10 mouse cellular contexts compared by ENCODE assay signal in genomic region chr10:45381937-45382636, GRCm38 (mm10). TPM values are rescaled to one million over a fixed set of nuclear protein-coding genes. Genes with fewer than 3 reads are reported as not detected.
A peak's percentile ranks its signal among the peaks of the same experiment; 100 is the strongest.
DNase-seq lines count a peak whose midpoint lies in the region; ATAC-seq and TF ChIP-seq lines count a peak whose summit lies in the region.
"Had no signal": no experiment of that assay in that cellular context is flagged by ENCODE, and none has a peak within 500 bp of the region (broad histone marks: within the 10 kb centered on the region; RNA-seq: fewer than 3 reads in every experiment).

No protein-coding gene starts in this region.

- POLR2A ChIA-PET in Patski (lab: Charles Lee), result no interaction called here

- DNase-seq in left cerebral cortex, adult 2 months (ENCODE audit: extremely low spot score in 1 of 2, low spot score in 2 of 2), result no peak
- no peak for DNase-seq in left cerebral cortex, postnatal 25 days (ENCODE audit: low spot score in 2 of 2)
- no peak for DNase-seq in Patski (ENCODE audit: low read depth, low spot score)
- DNase-seq in forebrain, postnatal 0 days, result peak; percentile 52
- DNase-seq in adrenal gland, postnatal 14 days, result no peak
- DNase-seq in gastrocnemius, adult 18-20 months (ENCODE audit: low spot score), result no peak
- DNase-seq in kidney, adult 8-10 months, result no peak
- DNase-seq: cerebellum, adult 9-11 months; gastrocnemius, postnatal 14 days had no signal

- no peak for ATAC-seq in Patski
- ATAC-seq in forebrain, postnatal 0 days, result peak; percentile 72; the same call in 1 of the 2 replicates
- ATAC-seq in neural tube, embryonic 13.5 days (ENCODE audit: low read depth), result peak; percentile 69; the same call in 1 of the 2 replicates

- peak; percentile 46 for TF ChIP-seq CTCF in left cerebral cortex, adult 2 months (IDR thresholded peaks at IDR 0.05)
- peak; percentile 32 for TF ChIP-seq CTCF in Patski (IDR thresholded peaks at IDR 0.05)
- peak; percentile 62 for TF ChIP-seq CTCF in forebrain, postnatal 0 days (IDR thresholded peaks at IDR 0.05; ENCODE audit: low read depth)

- H3K4me3 ChIP-seq in left cerebral cortex, adult 2 months, result no peak overlapping the region
- no peak overlapping the region for H3K4me3 ChIP-seq in forebrain, postnatal 0 days (ENCODE audit: low read depth, low read length)
- no peak overlapping the region for H3K4me3 ChIP-seq in neural tube, embryonic 13.5 days

- in situ Hi-C loops in Patski (cut with MboI; ENCODE audit: low pct_unique_long_range_greater_than_20kb), result loop anchor here (5.0 to 25.0 kb wide), 2 partner anchors 280 to 535 kb away; no protein-coding TSS in a partner anchor

- H3K4me1 ChIP-seq in forebrain, postnatal 0 days (ENCODE audit: insufficient read depth), result no peaks in the 10 kb centered on the region
- H3K4me1 ChIP-seq in neural tube, embryonic 13.5 days (replicated peaks), result no peaks in the 10 kb centered on the region

- no peaks in the 10 kb centered on the region for H3K9me3 ChIP-seq in forebrain, postnatal 0 days (ENCODE audit: low read length)
- no peaks in the 10 kb centered on the region for H3K9me3 ChIP-seq in neural tube, embryonic 13.5 days

- no peaks in the 10 kb centered on the region for H3K36me3 ChIP-seq in forebrain, postnatal 0 days (ENCODE audit: insufficient read depth)
- H3K36me3 ChIP-seq in neural tube, embryonic 13.5 days, result 0 out of 2 replicates have a peak, but pooled peaks cover 3% of the 10 kb centered on the region

- H3K27ac ChIP-seq in left cerebral cortex, adult 2 months, result no peak overlapping the region
- H3K27ac ChIP-seq in forebrain, postnatal 0 days (ENCODE audit: low read depth, low read length), result no peak overlapping the region
- no peak overlapping the region for H3K27ac ChIP-seq in neural tube, embryonic 13.5 days (replicated peaks)

- H3K27me3 ChIP-seq in Patski, result peaks cover 61% of the 10 kb centered on the region
- no peaks in the 10 kb centered on the region for H3K27me3 ChIP-seq in forebrain, postnatal 0 days (ENCODE audit: insufficient read depth, low read length)
- no peaks in the 10 kb centered on the region for H3K27me3 ChIP-seq in neural tube, embryonic 13.5 days

- no peak overlapping the region for H3K4me2 ChIP-seq in forebrain, postnatal 0 days (ENCODE audit: low read depth)
- H3K4me2 ChIP-seq in neural tube, embryonic 13.5 days, result no peak overlapping the region

- CTCF ChIA-PET in Patski (lab: Charles Lee), result no interaction called here

- no peak overlapping the region for H3K9ac ChIP-seq in forebrain, postnatal 0 days
- H3K9ac ChIP-seq in neural tube, embryonic 13.5 days, result no peak overlapping the region

- intact Hi-C loops in left cerebral cortex, adult 2 months (cut with DNase I), result loop anchor here (2.0 to 10.0 kb wide), 3 partner anchors 130 to 535 kb away; no protein-coding TSS in a partner anchor
- intact Hi-C loops in left cerebral cortex, postnatal 25 days (cut with DNase I), result loop anchor here (1.0 to 5.0 kb wide), 2 partner anchors 129 to 270 kb away; no protein-coding TSS in a partner anchor

RNA-seq across cellular contexts. Expression of gene Bves, which starts 46.5 kb away (rescaled TPM):
- 1 to 10 TPM in 1 of 2 experiments, under 1 TPM in 1; 0.43 to 1.1 TPM for total RNA-seq in left cerebral cortex, adult 2 months (2021)
- total RNA-seq in left cerebral cortex, postnatal 25 days (2021), result under 1 TPM; 0.69 to 0.73 TPM
- 12.5 TPM for polyA plus RNA-seq in Patski (2021)
- total RNA-seq in forebrain, postnatal 0 days (2014; rRNA removed), result 0.62 and 1.1 TPM in 2 replicates
- polyA plus RNA-seq in forebrain, postnatal 0 days (2015; fragmentation: Nextera tagmentation; extraction: Ambion mirVana), result 0.34 and 0.52 TPM in 2 replicates
- 3.6 and 5.1 TPM in 2 replicates for polyA plus RNA-seq in neural tube, embryonic 13.5 days (2015; fragmentation: Nextera tagmentation; extraction: Ambion mirVana)
- total RNA-seq in adrenal gland, postnatal 14 days (2021), result 0.41 and 0.53 TPM in 2 replicates
- total RNA-seq in gastrocnemius, adult 18-20 months (2021), result 10 to 100 TPM; 34.5 to 37.2 TPM

Comparison
In these comparisons a context has a peak if more than half of its experiments do, and no peak if none do; other contexts are left out.
1. RNA of gene Bves, which starts 46.5 kb away (total RNA-seq): 34.5 to 37.2 TPM in gastrocnemius, adult 18-20 months; 0.62 to 1.1 TPM in forebrain, postnatal 0 days, 0.43 to 1.1 TPM in left cerebral cortex, adult 2 months, 0.69 to 0.73 TPM in left cerebral cortex, postnatal 25 days and 0.41 to 0.53 TPM in adrenal gland, postnatal 14 days; every median in the first group is over 10 times any median in the second.
2. Peak in every context shown above with its lines, with median percentiles within 50 percentile points of each other: CTCF ChIP-seq.